Mouse (Mus musculus): ENCODE data around the gene Capns2. TPM values are rescaled to one million over a fixed set of nuclear protein-coding genes. Genes with fewer than 3 reads are reported as not detected.

Capns2 gene
- polyA plus RNA-seq (2015; fragmentation: Nextera tagmentation; extraction: Ambion mirVana): 0.17 and 0.37 TPM in 2 replicates

DNA sequence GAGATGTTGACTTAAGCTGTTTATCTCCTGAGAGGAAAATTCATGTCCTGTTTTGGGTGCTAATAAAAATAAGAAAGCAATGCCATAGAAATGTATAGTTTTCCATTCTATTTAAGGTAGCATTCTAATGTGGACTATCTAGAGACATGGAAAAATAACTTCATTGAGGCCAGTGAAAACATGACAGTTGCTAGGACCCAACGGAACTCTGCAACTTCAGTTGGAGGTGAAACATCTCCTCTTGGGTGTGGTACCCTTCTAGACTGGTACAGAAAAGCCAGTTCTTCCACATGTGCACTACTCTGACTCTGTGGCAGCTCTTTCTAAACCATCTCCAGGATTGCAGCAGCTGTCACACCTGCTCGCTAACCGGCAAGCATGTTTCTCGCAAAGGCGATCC is at the start of gene Capns2:
Gene Capns2, plus strand, starts transcription at position 301 of the 400 bp plus-strand sequence.
- H3K27ac ChIP-seq (replicated peaks): no peak within 1 kb of the TSS
- H3K4me1 ChIP-seq: no peaks in the 10 kb centered on the region; the same call in 1 of the 2 replicates
- WGBS: 96% methylated on average over 5 of the region's 5 CpGs

DNA sequence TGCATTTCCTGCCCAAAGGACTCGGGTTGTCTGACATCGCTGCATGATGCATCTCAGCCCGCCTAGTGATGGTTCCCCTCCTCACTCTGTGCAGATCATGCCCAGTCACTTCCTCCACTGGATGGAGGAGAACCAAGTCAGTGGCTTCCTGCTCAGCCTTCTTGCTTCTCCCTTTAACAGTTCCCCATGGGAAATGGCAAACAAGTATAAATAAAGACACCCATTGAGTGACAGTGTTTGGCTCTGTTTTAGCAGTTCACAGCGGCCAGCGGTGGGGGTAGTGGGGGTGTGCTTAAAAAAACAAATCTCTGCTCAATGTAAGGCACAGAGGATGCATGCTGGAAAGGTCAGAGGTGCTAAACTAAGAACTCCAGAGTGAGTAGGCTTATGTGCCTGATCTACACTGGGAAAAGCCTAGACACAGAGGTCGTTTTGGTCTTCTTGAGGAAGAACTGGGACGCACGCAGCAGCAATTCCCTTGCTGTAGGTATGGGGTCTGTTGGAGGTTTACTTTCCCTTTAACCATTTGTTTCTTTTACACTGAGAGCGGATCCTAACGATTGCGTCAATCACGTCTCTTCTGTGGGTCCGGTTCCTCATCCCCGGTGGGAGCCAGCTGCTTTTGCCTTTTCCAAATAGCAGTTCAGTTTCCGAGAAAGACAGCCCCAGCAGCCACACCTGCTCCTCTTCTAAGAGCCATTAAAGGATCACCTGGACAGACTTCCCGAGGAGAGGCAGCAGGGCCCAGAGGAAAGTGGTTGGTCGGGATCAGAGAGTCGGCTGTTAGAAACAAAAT is 47.8 kb upstream of the Capns2 start:
- no peak overlapping the region for H3K4me2 ChIP-seq (replicated peaks)
- peaks cover 8% of the 10 kb centered on the region; the same call in 1 of the 2 replicates for H3K4me1 ChIP-seq
- H3K9me3 ChIP-seq: no peaks in the 10 kb centered on the region
- H3K4me3 ChIP-seq: no peak overlapping the region
- H3K27me3 ChIP-seq: 0 out of 2 replicates have a peak, but pooled peaks cover 3% of the 10 kb centered on the region
- no peak overlapping the region for H3K27ac ChIP-seq (replicated peaks)
- H3K9ac ChIP-seq (replicated peaks): no peak overlapping the region
- ATAC-seq (replicated peaks): no peak
- WGBS: 71% methylated on average over 18 of the region's 18 CpGs
- no peaks in the 10 kb centered on the region for H3K36me3 ChIP-seq

More for the DNA sequence above, at the start of gene Capns2:
- no peaks in the 10 kb centered on the region for H3K36me3 ChIP-seq
- ATAC-seq (replicated peaks): no peak
- no peak within 1 kb of the TSS for H3K9ac ChIP-seq (replicated peaks)
- no peaks in the 10 kb centered on the region for H3K27me3 ChIP-seq
- H3K4me3 ChIP-seq: no peak within 1 kb of the TSS
- H3K9me3 ChIP-seq: no peaks in the 10 kb centered on the region
- no peak within 1 kb of the TSS for H3K4me2 ChIP-seq (replicated peaks)

DNA sequence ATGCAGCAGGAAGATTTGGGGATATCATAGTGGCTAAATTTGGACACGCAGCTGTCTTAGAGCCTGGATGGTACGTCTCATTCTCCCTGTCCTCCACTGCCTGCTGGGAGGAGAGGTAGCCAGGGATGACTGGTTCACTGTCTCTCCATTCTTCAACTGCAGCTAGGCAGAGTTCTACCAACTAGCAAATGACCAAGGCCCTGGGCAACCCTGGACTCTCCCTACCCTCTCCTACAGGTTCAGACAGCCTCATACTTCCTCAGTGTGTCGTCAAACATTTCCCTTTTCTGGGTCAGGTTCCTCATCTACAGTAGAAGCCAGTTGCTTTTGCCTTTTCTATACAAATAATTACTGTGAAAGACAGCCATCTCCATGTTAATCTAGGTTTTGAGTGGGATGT is 46.5 kb upstream of the Capns2 start:
- H3K36me3 ChIP-seq: no peaks in the 10 kb centered on the region
- H3K27me3 ChIP-seq: 0 out of 2 replicates have a peak, but pooled peaks cover 3% of the 10 kb centered on the region
- peak overlapping the region; percentile 66 for H3K4me3 ChIP-seq
- H3K4me1 ChIP-seq: peaks cover 8% of the 10 kb centered on the region; the same call in 1 of the 2 replicates
- H3K27ac ChIP-seq (replicated peaks): no peak overlapping the region
- WGBS: 85% methylated on average over 3 of the region's 3 CpGs
- no peak for ATAC-seq (replicated peaks)
- H3K4me2 ChIP-seq (replicated peaks): peak overlapping the region; percentile 71
- H3K9me3 ChIP-seq: no peaks in the 10 kb centered on the region
- H3K9ac ChIP-seq (replicated peaks): no peak overlapping the region

- Histone ChIP-seq H3K27me3 (0 out of 2 replicates have a peak, but pooled peaks cover 3% of the 10 kb centered on the region), H3K9ac (replicated peaks) (peak within 1 kb of the TSS; percentile 72), H3K4me1 (peaks cover 7% of the 10 kb centered on the region; the same call in 1 of the 2 replicates), H3K36me3 (no peaks in the 10 kb centered on the region), H3K27ac (replicated peaks) (no peak within 1 kb of the TSS), H3K4me3 (peak within 1 kb of the TSS; percentile 66), H3K4me2 (replicated peaks) (peak within 1 kb of the TSS; percentile 71), H3K9me3 (no peaks in the 10 kb centered on the region)
- peak; percentile 72 for ATAC-seq (replicated peaks)
- WGBS: under 1% methylated on average over 50 of the region's 50 CpGs
These were observed 45.9 kb upstream of the Capns2 start, which contains the start of gene Lpcat2 for GRCm38 (mm10) chr8:92855171-92855894. Gene Lpcat2 (plus strand): TSS chr8:92855339.

DNA sequence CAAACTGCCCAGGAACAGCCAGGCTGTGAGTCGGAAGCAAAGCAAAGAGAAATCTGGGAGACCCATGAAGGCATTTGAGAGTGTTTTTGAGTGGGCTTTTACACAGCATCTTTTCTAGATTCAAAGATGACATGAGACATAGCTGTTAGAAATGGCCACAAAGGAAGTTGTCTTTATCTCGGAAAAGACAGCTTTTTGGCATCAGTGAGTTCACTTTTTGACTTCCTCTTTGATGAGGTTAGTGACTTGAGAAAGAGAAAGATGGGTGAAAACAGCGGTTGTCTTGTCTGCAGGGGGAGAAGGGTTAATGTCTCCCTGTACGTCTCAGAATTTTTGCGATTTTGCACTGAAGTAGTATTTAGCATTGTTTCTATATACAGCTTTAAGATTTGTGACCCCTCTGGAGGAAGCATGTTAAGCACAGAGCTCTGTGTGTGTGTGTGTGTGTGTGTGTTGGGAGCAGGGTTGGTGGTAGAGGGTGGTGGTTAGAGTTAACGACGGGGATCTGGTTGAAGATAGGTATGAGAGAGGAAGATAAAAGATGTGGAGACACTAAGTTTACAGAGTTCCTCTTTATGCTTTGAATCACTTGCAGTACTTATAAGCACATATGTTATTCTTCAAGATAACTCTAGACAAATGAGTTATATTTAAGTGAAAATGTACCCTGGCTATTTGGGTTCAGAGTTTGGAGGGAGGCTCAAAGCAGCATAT is 44.8 kb upstream of the Capns2 start:
- 94% methylated on average over 7 of the region's 7 CpGs for WGBS
- 0 out of 2 replicates have a peak, but pooled peaks cover 3% of the 10 kb centered on the region for H3K27me3 ChIP-seq
- peaks cover 4% of the 10 kb centered on the region; the same call in 1 of the 2 replicates for H3K4me1 ChIP-seq
- H3K4me3 ChIP-seq: no peak overlapping the region
- no peak overlapping the region for H3K9ac ChIP-seq (replicated peaks)
- no peak overlapping the region for H3K27ac ChIP-seq (replicated peaks)
- no peaks in the 10 kb centered on the region for H3K36me3 ChIP-seq
- no peaks in the 10 kb centered on the region for H3K9me3 ChIP-seq
- no peak overlapping the region for H3K4me2 ChIP-seq (replicated peaks)
- no peak for ATAC-seq (replicated peaks)

DNA sequence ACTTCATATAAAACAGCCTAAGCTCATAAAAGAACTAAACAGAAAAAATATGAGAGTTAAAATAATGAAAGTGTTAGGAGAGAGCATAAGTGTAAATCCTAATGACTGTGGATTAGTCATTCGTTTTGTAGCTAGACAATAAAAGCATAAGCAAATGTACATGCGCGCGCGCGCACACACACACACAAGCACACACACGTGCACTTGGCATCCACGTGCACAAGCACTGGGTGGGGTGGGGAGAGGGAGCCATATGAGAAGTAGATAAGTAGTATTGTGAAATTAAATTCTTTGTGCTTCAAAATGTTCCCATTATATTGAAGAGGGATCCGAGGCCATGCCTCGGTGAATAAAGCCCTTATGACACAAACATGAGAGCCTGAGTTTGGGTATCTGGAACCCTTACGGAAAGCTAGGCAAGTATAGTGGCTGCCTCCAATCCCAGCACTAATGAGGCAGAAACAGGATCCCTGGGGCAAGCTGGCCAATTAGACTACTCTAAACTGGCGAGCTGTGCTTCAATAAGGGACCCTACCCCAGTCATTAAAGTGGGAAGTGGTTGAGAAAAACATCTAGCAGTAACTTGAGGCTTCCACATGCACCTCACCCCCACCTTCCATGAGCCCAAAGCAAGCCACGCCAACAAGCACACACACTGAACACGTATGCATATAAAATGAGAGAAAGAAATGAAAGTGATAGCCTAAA is 42.6 kb upstream of the Capns2 start:
- H3K27ac ChIP-seq (replicated peaks): no peak overlapping the region
- no peak for ATAC-seq (replicated peaks)
- H3K36me3 ChIP-seq: no peaks in the 10 kb centered on the region
- H3K27me3 ChIP-seq: 0 out of 2 replicates have a peak, but pooled peaks cover 3% of the 10 kb centered on the region
- H3K4me2 ChIP-seq (replicated peaks): no peak overlapping the region
- H3K9me3 ChIP-seq: no peaks in the 10 kb centered on the region
- WGBS: 73% methylated on average over 14 of the region's 14 CpGs
- H3K4me1 ChIP-seq: peaks cover 4% of the 10 kb centered on the region; the same call in 1 of the 2 replicates
- no peak overlapping the region for H3K9ac ChIP-seq (replicated peaks)
- no peak overlapping the region for H3K4me3 ChIP-seq

DNA sequence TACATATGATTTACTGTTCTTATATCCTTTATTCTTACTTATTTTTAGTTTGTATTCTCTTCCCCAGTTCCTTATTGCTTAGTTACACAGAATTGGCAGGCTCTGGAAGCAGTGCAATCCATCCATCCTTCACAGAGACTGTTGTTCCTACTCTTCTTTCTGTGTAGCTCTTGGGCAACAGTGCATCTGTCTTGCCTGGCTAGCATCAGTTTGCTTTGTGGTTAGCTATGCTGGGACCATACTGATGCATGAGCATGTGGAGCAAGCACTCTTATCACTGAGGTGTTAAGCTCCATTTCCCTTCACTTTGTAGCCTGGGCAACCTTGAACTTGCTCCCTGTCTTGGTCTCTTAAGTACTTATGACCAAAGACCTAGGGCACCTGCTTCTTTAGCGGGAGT is 39.2 kb upstream of the Capns2 start:
- whole genome bisulfite sequencing: 94% methylated on average over 1 of the region's 1 CpGs
- no peak overlapping the region for H3K4me2 ChIP-seq (replicated peaks)
- H3K9ac ChIP-seq (replicated peaks): no peak overlapping the region
- H3K4me1 ChIP-seq: no peaks in the 10 kb centered on the region
- no peak for ATAC-seq (replicated peaks)
- H3K36me3 ChIP-seq: no peaks in the 10 kb centered on the region
- no peaks in the 10 kb centered on the region for H3K9me3 ChIP-seq
- H3K4me3 ChIP-seq: no peak overlapping the region
- H3K27me3 ChIP-seq: no peaks in the 10 kb centered on the region
- H3K27ac ChIP-seq (replicated peaks): no peak overlapping the region

DNA sequence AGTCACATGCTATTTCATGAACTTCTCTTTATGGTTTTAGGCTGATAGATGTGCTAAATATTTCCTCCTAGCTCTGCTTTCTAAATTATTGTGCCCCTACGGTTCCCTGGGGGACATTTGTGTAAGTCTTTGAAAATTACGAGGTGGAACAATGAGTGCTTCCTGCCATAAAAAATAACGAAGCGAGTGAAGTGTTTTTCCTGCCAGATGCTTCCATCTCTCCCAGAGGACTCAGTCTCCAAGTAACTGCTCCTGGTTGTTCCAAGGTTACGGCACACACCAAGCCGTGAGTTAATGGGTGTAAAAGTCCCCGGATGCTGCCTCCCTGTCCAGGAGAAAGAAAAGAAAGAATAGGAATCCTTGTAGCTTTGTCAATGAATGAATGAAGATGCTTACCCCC is 30.9 kb upstream of the Capns2 start:
- ATAC-seq (replicated peaks): no peak
- Histone ChIP-seq H3K9me3 (no peaks in the 10 kb centered on the region), H3K4me3 (no peak overlapping the region), H3K9ac (replicated peaks) (no peak overlapping the region), H3K4me2 (replicated peaks) (no peak overlapping the region), H3K36me3 (no peaks in the 10 kb centered on the region), H3K27me3 (no peaks in the 10 kb centered on the region), H3K4me1 (peaks cover 9% of the 10 kb centered on the region), H3K27ac (replicated peaks) (no peak overlapping the region)
- WGBS: 30% methylated on average over 7 of the region's 7 CpGs

GRCm38 (mm10) chr8:92872063-92872759 is 29.0 kb upstream of the Capns2 start:
- Histone ChIP-seq H3K36me3 (no peaks in the 10 kb centered on the region), H3K27ac (replicated peaks) (no peak overlapping the region), H3K27me3 (no peaks in the 10 kb centered on the region), H3K4me1 (peaks cover 9% of the 10 kb centered on the region), H3K4me2 (replicated peaks) (no peak overlapping the region), H3K4me3 (no peak overlapping the region), H3K9me3 (no peaks in the 10 kb centered on the region), H3K9ac (replicated peaks) (no peak overlapping the region)
- ATAC-seq (replicated peaks): no peak
- 47% methylated on average over 10 of the region's 10 CpGs for WGBS

DNA sequence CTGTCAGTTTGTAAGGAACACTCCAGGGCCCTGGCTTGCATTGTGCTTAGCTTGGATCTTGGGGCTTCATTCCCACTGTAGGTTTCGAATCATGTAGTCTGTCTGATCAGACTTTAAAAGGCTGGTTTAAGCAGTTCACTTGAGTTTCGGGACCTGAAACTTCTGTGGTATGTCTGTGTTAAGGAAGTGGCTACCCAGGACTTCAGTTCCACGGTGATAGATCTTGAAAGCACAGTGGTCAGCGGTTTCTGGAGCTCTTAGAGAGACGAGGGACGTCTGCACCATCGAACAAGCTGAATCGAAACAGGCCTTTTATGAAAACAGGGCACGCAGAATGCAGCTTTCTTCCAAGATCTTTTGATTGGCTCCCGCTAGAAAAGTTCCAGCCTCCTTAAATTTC is 25.4 kb upstream of the Capns2 start:
- Histone ChIP-seq H3K4me3 (no peak overlapping the region), H3K4me1 (peaks cover 9% of the 10 kb centered on the region), H3K9me3 (no peaks in the 10 kb centered on the region), H3K36me3 (no peaks in the 10 kb centered on the region), H3K9ac (replicated peaks) (no peak overlapping the region), H3K4me2 (replicated peaks) (no peak overlapping the region), H3K27ac (replicated peaks) (no peak overlapping the region), H3K27me3 (no peaks in the 10 kb centered on the region)
- WGBS: 35% methylated on average over 10 of the region's 10 CpGs
- ATAC-seq (replicated peaks): no peak

GRCm38 (mm10) chr8:92881247-92881646 is 20.0 kb upstream of the Capns2 start:
- Histone ChIP-seq H3K27ac (replicated peaks) (no peak overlapping the region), H3K36me3 (no peaks in the 10 kb centered on the region), H3K4me3 (no peak overlapping the region), H3K4me2 (replicated peaks) (no peak overlapping the region), H3K9ac (replicated peaks) (no peak overlapping the region), H3K9me3 (no peaks in the 10 kb centered on the region), H3K4me1 (no peaks in the 10 kb centered on the region), H3K27me3 (no peaks in the 10 kb centered on the region)
- 71% methylated on average over 4 of the region's 4 CpGs for WGBS
- ATAC-seq (replicated peaks): no peak
